Comparison of ENCODE assay signal across 8 mouse cellular contexts in the genomic region with DNA sequence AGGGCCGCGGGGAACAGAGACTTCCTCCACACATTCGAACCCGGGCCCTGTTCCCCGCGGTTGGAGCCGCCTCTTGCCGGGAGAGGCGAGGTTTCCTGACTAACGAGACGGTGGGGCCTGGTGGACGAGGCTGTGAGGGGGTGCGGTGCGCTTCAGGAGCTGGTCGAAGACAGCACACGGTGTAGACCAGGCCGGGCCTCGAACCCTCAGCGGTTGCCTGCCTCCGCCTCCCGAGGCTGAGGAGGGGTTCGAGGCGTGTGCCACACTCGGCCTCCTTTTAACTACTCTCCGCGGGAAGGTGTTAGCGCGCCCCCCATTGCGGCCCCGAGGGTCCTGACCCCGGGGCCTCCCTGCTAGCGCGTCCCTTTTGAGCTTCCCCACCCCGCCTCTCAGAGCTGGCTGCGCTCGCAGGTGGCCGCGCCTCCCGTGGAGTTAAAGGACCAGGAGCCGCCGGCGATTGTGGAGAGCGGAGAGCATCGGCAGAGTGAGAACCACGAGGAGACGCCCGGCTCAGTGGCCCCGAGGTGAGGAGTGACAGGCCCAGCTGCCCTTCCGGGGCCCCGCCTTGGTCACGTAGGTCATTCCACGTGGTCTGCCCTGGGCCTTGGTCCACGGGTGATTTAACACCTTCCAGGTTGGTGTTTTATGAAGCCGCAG. TPM values are rescaled to one million over a fixed set of nuclear protein-coding genes. Genes with fewer than 3 reads are reported as not detected.
DNase-seq lines count a peak whose midpoint lies in the region; ATAC-seq and TF ChIP-seq lines count a peak whose summit lies in the region.

No protein-coding gene starts in this region.

- no peaks in the 10 kb centered on the region for H3K27me3 ChIP-seq in heart, adult 2 months (ENCODE audit: control insufficient read depth, insufficient read depth, low read length)
- peaks cover 4% of the 10 kb centered on the region; the same call in 1 of the 2 replicates for H3K27me3 ChIP-seq in neural tube, embryonic 14.5 days (ENCODE audit: control insufficient read depth, insufficient read depth, low read length)

- H3K4me3 ChIP-seq in heart, adult 2 months, result peak overlapping the region; percentile 50
- H3K4me3 ChIP-seq in lung, adult 2 months (replicated peaks; ENCODE audit: extremely low read depth, low read depth, low read length), result peak overlapping the region; percentile 41
- H3K4me3 ChIP-seq in neural tube, embryonic 14.5 days (ENCODE audit: low read depth, low read length), result peak overlapping the region; percentile 32

- peak overlapping the region; percentile 48 for H3K9ac ChIP-seq in heart, adult 2 months (ENCODE audit: low read depth, low read length)
- peak overlapping the region; percentile 32 for H3K9ac ChIP-seq in neural tube, embryonic 14.5 days (replicated peaks; ENCODE audit: low read depth, low read length)

- TF ChIP-seq EP300 in heart, adult 2 months (IDR thresholded peaks at IDR 0.05; ENCODE audit: insufficient read depth, low read depth, low read length), result no peak

- no peak for TF ChIP-seq POLR2A in heart, adult 2 months (IDR thresholded peaks at IDR 0.05; ENCODE audit: insufficient read depth, low read depth, low read length)
- no peak for TF ChIP-seq POLR2A in brain, embryonic 14.5 days (IDR thresholded peaks at IDR 0.05; ENCODE audit: borderline replicate concordance, extremely low read depth, insufficient read depth, insufficient read length, poor library complexity, severe bottlenecking)
- no peak for TF ChIP-seq POLR2A in lung, adult 2 months (IDR thresholded peaks at IDR 0.05; ENCODE audit: borderline replicate concordance, extremely low read depth, low read depth, low read length)

- intact Hi-C loops in heart, adult 2 months (cut with DNase I), result no loop called here
- intact Hi-C loops in heart, postnatal 25 days (cut with DNase I), result no loop called here
- intact Hi-C loops in left cerebral cortex, postnatal 25 days (cut with DNase I), result no loop called here

- H3K27ac ChIP-seq in heart, adult 2 months, result no peak overlapping the region
- H3K27ac ChIP-seq in neural tube, embryonic 14.5 days (ENCODE audit: low read depth, low read length), result no peak overlapping the region

- no peaks in the 10 kb centered on the region for H3K9me3 ChIP-seq in neural tube, embryonic 14.5 days (ENCODE audit: control insufficient read depth, low read length)

- H3K79me2 ChIP-seq in heart, adult 2 months (replicated peaks; ENCODE audit: control insufficient read depth, insufficient read depth, low read length), result no peaks in the 10 kb centered on the region

- no peaks in the 10 kb centered on the region for H3K36me3 ChIP-seq in heart, adult 2 months (ENCODE audit: control insufficient read depth, insufficient read depth, low read length)
- peaks cover 22% of the 10 kb centered on the region for H3K36me3 ChIP-seq in neural tube, embryonic 14.5 days (ENCODE audit: control insufficient read depth, insufficient read depth, low read length)

- peaks cover 3% of the 10 kb centered on the region; the same call in 1 of the 2 replicates for H3K4me1 ChIP-seq in heart, adult 2 months (ENCODE audit: control insufficient read depth, insufficient read depth, low read length)
- peaks cover 7% of the 10 kb centered on the region for H3K4me1 ChIP-seq in lung, adult 2 months (ENCODE audit: control insufficient read depth, insufficient read depth, low read length)
- H3K4me1 ChIP-seq in neural tube, embryonic 14.5 days (ENCODE audit: control insufficient read depth, insufficient read depth, low read length), result no peaks in the 10 kb centered on the region; the same call in 1 of the 2 replicates

- peak; percentile 52 for ATAC-seq in neural tube, embryonic 14.5 days (ENCODE audit: low read depth)

- peak; percentile 29 to 34 for DNase-seq in heart, adult 2 months
- DNase-seq in heart, postnatal 25 days (ENCODE audit: low spot score), result no peak
- DNase-seq in brain, embryonic 14.5 days (ENCODE audit: low read depth), result peak; percentile 21
- DNase-seq in gastrocnemius, postnatal 10 days, result peak; percentile 40
- peak; percentile 27 for DNase-seq in kidney, adult 11 months
- peak; percentile 37 for DNase-seq in lung, adult 2 months
- no peak for DNase-seq in left cerebral cortex, postnatal 25 days (ENCODE audit: low spot score in 2 of 2)

- peak overlapping the region; percentile 71 for H3K4me2 ChIP-seq in neural tube, embryonic 14.5 days (ENCODE audit: low read depth, low read length)

- no peak for TF ChIP-seq CTCF in heart, adult 2 months (IDR thresholded peaks at IDR 0.05)
- TF ChIP-seq CTCF in brain, embryonic 14.5 days (IDR thresholded peaks at IDR 0.05; ENCODE audit: borderline replicate concordance, extremely low read depth, insufficient read depth, insufficient read length), result no peak
- TF ChIP-seq CTCF in lung, adult 2 months (IDR thresholded peaks at IDR 0.05; ENCODE audit: insufficient read depth, low read length), result no peak

- WGBS in heart, adult 2 months, result 3% methylated on average over 54 of the region's 54 CpGs
- WGBS in lung, adult 2 months, result 1% methylated on average over 53 of the region's 54 CpGs
- WGBS in neural tube, embryonic 14.5 days, result 4% methylated on average over 49 of the region's 54 CpGs

RNA-seq across cellular contexts. Expression of a gene that starts 0.5 kb away (rescaled TPM):
- total RNA-seq in heart, adult 2 months (2021), result 1 to 10 TPM; 2.6 to 4.3 TPM
- 0.33 and 0.64 TPM in 2 replicates for polyA plus RNA-seq in heart, adult 2 months (2012; rRNA removed)
- total RNA-seq in heart, postnatal 25 days (2021), result 1 to 10 TPM; 2.3 to 3.0 TPM
- polyA plus RNA-seq in brain, embryonic 14.5 days (2012; rRNA removed), result 15.1 and 24.2 TPM in 2 replicates
- total RNA-seq in gastrocnemius, postnatal 10 days (2021), result 1 to 10 TPM; 4.7 to 5.2 TPM
- 1.5 and 1.8 TPM in 2 replicates for polyA plus RNA-seq in lung, adult 2 months (2012; rRNA removed)
- polyA plus RNA-seq in neural tube, embryonic 14.5 days (2014; fragmentation: Nextera tagmentation; extraction: Ambion mirVana), result 14.2 and 24.5 TPM in 2 replicates
- 1 to 10 TPM; 6.4 to 6.5 TPM for total RNA-seq in left cerebral cortex, postnatal 25 days (2021)

RNA-seq across cellular contexts. Expression of a gene that starts 15.6 kb away (rescaled TPM):
- 10 to 100 TPM; 21.8 to 24.5 TPM for total RNA-seq in heart, adult 2 months (2021)
- 32.5 and 41.4 TPM in 2 replicates for polyA plus RNA-seq in heart, adult 2 months (2012; rRNA removed)
- total RNA-seq in heart, postnatal 25 days (2021), result 10 to 100 TPM; 24.7 to 25.5 TPM
- 109 and 153 TPM in 2 replicates for polyA plus RNA-seq in brain, embryonic 14.5 days (2012; rRNA removed)
- total RNA-seq in gastrocnemius, postnatal 10 days (2021), result 10 to 100 TPM; 29.7 to 31.4 TPM
- 33.8 and 42.4 TPM in 2 replicates for polyA plus RNA-seq in lung, adult 2 months (2012; rRNA removed)
- 90.9 and 98.2 TPM in 2 replicates for polyA plus RNA-seq in neural tube, embryonic 14.5 days (2014; fragmentation: Nextera tagmentation; extraction: Ambion mirVana)
- 10 to 100 TPM; 42.5 to 46.0 TPM for total RNA-seq in left cerebral cortex, postnatal 25 days (2021)

RNA-seq across cellular contexts. Expression of a gene that starts 21.3 kb away (rescaled TPM):
- 10 to 100 TPM; 71.5 to 89.9 TPM for total RNA-seq in heart, adult 2 months (2021)
- polyA plus RNA-seq in heart, adult 2 months (2012; rRNA removed), result 134 and 148 TPM in 2 replicates
- 10 to 100 TPM; 63.1 to 68.2 TPM for total RNA-seq in heart, postnatal 25 days (2021)
- 41.9 and 55.4 TPM in 2 replicates for polyA plus RNA-seq in brain, embryonic 14.5 days (2012; rRNA removed)
- 10 to 100 TPM; 21.1 to 24.1 TPM for total RNA-seq in gastrocnemius, postnatal 10 days (2021)
- 65.8 and 75.3 TPM in 2 replicates for polyA plus RNA-seq in lung, adult 2 months (2012; rRNA removed)
- 33.5 and 34.2 TPM in 2 replicates for polyA plus RNA-seq in neural tube, embryonic 14.5 days (2014; fragmentation: Nextera tagmentation; extraction: Ambion mirVana)
- total RNA-seq in left cerebral cortex, postnatal 25 days (2021), result 10 to 100 TPM; 31.3 to 38.3 TPM

RNA-seq across cellular contexts. Expression of a gene that starts 25.7 kb away (rescaled TPM):
- 100 to 1,000 TPM; 352 to 416 TPM for total RNA-seq in heart, adult 2 months (2021)
- 154 and 269 TPM in 2 replicates for polyA plus RNA-seq in heart, adult 2 months (2012; rRNA removed)
- 100 to 1,000 TPM; 365 to 441 TPM for total RNA-seq in heart, postnatal 25 days (2021)
- polyA plus RNA-seq in brain, embryonic 14.5 days (2012; rRNA removed), result 374 and 466 TPM in 2 replicates
- total RNA-seq in gastrocnemius, postnatal 10 days (2021), result 100 to 1,000 TPM; 234 to 286 TPM
- polyA plus RNA-seq in lung, adult 2 months (2012; rRNA removed), result 152 and 189 TPM in 2 replicates
- 615 and 623 TPM in 2 replicates for polyA plus RNA-seq in neural tube, embryonic 14.5 days (2014; fragmentation: Nextera tagmentation; extraction: Ambion mirVana)
- total RNA-seq in left cerebral cortex, postnatal 25 days (2021), result 100 to 1,000 TPM; 562 to 564 TPM

RNA-seq across cellular contexts. Expression of a gene that starts 29.3 kb away (rescaled TPM):
- under 1 TPM in 1 of 2 experiments, not detected in 1; 0.16 TPM for total RNA-seq in heart, adult 2 months (2021)
- polyA plus RNA-seq in heart, adult 2 months (2012; rRNA removed), result 0.08 and 0.23 TPM in 2 replicates
- total RNA-seq in heart, postnatal 25 days (2021), result not detected
- polyA plus RNA-seq in brain, embryonic 14.5 days (2012; rRNA removed), result 0.66 and 0.77 TPM in 2 replicates
- under 1 TPM in 1 of 2 experiments, not detected in 1; 0.84 TPM for total RNA-seq in gastrocnemius, postnatal 10 days (2021)
- polyA plus RNA-seq in lung, adult 2 months (2012; rRNA removed), result 0.14 and 0.23 TPM in 2 replicates
- 0.44 and 0.80 TPM in 2 replicates for polyA plus RNA-seq in neural tube, embryonic 14.5 days (2014; fragmentation: Nextera tagmentation; extraction: Ambion mirVana)
- not detected for total RNA-seq in left cerebral cortex, postnatal 25 days (2021)

Comparison
In these comparisons a context has a peak if more than half of its experiments do, and no peak if none do; other contexts are left out.
1. DNase-seq: peak in heart, adult 2 months (2 of 2), brain, embryonic 14.5 days (single experiment), gastrocnemius, postnatal 10 days (single experiment), kidney, adult 11 months (single experiment) and lung, adult 2 months (single experiment); none in heart, postnatal 25 days (single experiment) and left cerebral cortex, postnatal 25 days (0 of 2).
2. Peak in every context shown above with its lines, with median percentiles within 50 percentile points of each other: H3K4me3 ChIP-seq.